Mouse (Mus musculus) splenic B cell, adult 2 months (primary cell): ENCODE measurements around the gene Tacstd2.
"Not testable (repeated sequence)": the region's sequence is repeated elsewhere in the genome, so short reads cannot be mapped to it uniquely, and the experiment has no call there.

Experiments used
- DNase-seq: peaks from one replicate; pipeline ENCODE4 v3.0.0-alpha.2; 2011; ENCODE audit warnings: low read depth, low spot score
- H3K27me3 ChIP-seq: 2 replicates; pipeline ENCODE4 v1.6.1; 2012; ENCODE audit warnings: mild to moderate bottlenecking, low read length, moderate library complexity, mixed read lengths; ENCODE audit not compliant: control insufficient read depth, poor library complexity, insufficient read depth, severe bottlenecking
- H3K36me3 ChIP-seq: 2 replicates; pipeline ENCODE4 v1.6.1; 2012; ENCODE audit warnings: mild to moderate bottlenecking, low read length, moderate library complexity, mixed read lengths; ENCODE audit not compliant: control insufficient read depth, poor library complexity, insufficient read depth, severe bottlenecking

Gene Tacstd2

DNA sequence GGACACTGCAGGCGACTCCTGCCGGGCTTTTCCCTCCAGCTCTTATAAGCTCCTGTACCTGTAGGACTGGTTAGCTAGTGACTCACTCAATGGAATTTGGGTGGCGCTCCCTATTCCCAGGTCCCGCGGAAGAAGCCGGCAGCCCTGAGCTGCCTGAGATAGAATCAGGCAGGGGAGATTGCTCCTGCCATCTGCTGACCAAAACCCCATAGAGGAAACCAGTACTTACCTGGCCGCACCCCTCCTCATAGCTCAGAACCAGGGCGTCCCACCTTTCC, at the start of gene Tacstd2:
Gene Tacstd2, minus strand, starts transcription at position 20 of the 278 bp plus-strand sequence.
- no peaks in the 10 kb centered on the region for H3K36me3 ChIP-seq
- DNase-seq: no peak
- H3K27me3 ChIP-seq: no peaks in the 10 kb centered on the region

DNA sequence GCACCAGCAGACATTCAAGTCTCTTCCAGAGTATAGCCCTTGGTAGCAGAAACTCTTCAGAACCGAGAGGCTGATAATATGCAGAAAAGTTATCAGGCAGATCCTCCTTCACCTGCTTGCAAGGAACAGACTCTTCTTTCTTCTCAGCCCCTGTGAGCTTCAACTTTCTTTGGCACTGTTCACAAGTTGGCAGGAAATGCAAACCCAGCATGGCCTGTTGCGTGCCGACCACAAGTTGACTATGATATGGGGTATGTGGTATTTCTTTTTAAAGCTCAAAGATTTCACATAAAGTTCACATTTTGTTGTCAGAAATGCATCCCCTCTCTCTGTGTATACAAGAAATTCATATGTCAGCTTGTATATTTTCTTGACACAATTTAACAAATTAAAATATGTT, 30.7 kb upstream of the Tacstd2 start:
- Histone ChIP-seq H3K36me3 (no peaks in the 10 kb centered on the region), H3K27me3 (no peaks in the 10 kb centered on the region)
- peak; percentile 18 for DNase-seq

DNA sequence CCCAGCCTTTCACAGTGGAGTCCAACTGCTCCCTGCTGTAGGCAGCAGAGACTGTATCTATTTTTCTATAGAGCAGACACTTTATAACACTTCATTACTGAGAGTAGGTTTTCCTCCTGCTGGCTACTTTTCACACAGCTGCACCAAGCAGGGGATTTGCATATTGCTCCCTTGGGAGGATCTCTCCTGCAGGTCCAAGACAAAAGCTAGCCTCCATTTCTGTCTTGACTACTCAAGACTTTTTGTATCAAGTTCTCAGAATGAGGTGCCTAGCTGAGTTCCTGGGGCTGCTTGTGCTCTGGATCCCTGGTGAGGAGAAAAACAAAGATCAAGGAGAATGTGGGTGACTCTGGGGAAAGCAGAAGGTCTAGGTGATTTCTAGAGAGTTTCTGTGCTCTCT, 19.8 kb upstream of the Tacstd2 start:
- DNase-seq: peak; percentile 54
- H3K36me3 ChIP-seq: no peaks in the 10 kb centered on the region
- no peaks in the 10 kb centered on the region for H3K27me3 ChIP-seq

DNA sequence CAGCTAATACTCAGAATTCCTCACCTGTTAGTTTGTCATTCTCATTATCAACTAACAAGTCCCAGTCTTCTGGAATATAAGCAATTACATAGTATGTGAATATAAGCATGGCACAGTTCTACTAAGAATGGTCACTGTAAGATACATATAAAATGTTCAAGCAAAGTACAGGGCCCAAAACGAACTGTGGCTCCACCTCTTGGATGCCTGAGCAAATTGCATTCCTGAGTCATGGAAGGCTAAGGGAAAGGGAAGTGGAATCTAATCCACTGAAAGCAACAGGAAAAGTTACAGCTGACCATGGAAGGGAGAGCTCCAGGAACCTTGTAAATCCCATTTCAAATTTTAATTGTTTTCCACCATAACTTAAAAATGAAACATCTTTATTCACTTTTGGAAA, 14.0 kb upstream of the Tacstd2 start:
- H3K27me3 ChIP-seq: no peaks in the 10 kb centered on the region
- no peaks in the 10 kb centered on the region for H3K36me3 ChIP-seq
- no peak for DNase-seq

DNA sequence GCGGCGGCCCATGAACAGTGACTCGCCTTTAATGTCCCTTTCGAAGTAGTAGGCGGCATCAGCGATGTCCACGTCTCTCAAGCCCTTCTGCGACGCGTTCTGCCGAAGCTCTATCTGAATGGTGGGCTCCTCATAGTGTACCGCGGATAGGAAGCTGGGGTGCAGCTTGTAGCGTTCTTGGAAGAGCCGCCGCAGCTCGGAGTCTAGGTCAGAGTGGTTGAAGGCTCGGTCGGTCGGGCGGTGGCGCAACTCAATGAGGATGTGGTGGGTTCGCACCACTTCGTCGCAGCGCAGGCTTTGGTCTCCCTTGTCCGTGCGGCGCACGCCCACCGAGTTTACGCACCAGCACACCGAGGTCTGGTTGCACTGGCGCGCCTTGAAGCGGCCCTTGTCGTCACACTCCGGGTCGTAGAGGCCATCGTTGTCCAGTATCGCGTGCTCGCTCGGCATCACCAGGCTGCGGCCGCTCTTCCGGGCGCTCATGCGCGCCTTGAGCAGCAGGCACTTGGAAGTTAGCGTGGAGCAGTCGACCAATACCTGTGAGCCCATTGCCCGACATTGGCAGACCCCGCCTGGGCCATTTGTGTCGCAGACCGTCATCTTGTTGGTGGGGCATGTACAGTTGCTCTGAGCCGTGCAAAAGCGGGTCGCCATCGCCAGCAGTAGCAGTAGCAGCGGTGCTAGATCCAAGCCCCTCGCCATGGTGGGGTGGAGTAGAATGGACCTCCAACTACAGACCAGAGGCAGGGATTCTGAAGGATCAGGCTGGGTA, 405 bp downstream of the Tacstd2 start:
- peak; percentile 49 for DNase-seq
- no peaks in the 10 kb centered on the region for H3K36me3 ChIP-seq

DNA sequence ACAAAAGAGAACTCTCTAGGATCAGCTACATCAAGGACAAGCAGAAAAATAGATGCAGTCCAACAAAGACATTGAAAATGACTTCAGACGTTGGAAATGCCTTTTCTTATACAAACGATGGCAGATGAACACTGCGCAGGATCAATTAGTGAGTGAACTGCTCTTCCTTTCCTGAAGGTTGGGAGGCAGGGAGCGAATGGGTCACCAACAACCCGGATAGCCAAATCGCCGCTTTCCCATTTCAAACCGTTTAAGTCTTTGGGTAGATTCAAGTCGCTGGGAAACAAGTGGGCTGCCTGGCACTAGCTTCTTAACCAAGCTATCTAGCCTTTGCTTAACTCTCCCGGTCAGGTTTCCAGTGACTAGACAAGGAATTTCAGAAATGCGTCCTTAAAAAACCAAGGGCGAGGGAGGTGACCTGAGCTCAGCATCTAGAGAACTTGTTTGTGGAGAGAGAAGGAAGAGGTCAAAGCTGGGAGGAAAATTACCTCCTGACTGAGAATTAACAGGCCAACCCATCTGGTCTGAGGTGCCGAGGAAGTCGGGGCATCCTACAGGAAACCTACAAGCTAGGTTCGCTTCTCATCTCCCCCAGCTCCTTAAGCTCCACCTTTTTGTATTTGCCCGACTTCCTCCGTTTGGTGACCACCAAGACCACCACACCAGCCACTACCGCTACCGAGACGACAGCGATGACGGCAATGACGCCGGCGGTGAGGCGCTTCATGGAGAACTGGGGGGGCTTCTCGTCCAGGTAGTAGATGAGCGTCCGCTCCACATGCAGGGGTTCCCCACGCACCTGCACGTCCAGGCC, 1.2 kb downstream of the Tacstd2 start:
- Histone ChIP-seq H3K27me3 (no peaks in the 10 kb centered on the region), H3K36me3 (no peaks in the 10 kb centered on the region)
- peak; percentile 25 for DNase-seq

More for the DNA sequence above, 405 bp downstream of the Tacstd2 start:
- no peaks in the 10 kb centered on the region for H3K27me3 ChIP-seq

DNA sequence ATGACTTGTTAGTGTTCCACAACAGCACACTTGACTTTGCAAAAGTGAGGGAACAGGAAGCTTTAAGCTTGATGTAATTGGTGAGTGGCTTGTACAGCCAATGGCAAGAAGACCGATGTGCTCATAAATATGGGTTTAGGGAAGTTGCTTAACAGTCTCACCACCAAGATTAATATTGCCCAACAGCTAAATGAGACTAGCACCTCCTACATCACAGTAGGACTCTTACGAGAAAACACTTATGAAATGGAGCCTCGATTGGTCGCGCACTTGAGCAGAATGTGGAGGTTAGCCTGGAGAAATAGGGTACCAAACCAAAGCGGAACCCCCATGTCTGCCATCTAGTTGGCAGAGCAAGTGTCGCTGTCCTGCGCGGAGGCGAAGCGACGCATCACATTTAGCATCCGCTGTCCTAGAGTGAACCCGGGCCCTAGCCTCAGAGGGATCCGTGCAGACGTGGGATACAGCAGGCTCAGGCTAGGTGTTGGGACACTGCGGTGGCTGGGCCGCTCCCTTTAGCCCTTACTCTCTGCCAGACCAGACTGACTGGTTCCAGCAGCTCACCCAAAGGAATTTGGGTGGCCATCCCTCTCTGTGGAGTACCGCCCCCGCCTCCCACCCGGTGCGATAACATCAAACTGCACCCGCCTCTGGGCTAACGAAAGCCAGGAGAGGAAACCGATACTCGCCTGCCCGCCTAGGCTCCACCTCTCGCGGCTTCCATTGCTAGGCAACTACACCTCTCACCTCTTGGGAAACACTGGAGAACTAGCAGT, 2.7 kb downstream of the Tacstd2 start:
- H3K27me3 ChIP-seq: no peaks in the 10 kb centered on the region
- H3K36me3 ChIP-seq: no peaks in the 10 kb centered on the region
- DNase-seq: peak; percentile 54

DNA sequence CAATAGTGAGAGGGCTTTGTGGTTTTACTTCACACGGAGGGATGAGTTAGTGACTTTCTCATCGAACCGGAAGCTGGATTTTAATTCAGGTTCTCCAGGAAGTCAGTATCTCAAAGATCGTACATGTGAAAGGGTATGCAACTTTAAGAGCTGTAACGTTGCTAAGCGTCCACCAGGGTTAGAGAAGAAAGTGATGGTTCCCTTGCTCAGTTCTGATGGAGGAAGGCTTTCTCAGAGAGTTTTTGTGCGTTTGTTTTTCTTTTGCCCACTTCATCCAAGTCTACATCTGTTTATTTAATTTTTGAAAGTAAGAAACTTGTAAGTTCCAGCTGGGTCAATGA, 3.8 kb downstream of the Tacstd2 start:
- H3K36me3 ChIP-seq: no peaks in the 10 kb centered on the region
- no peaks in the 10 kb centered on the region for H3K27me3 ChIP-seq
- no peak for DNase-seq

DNA sequence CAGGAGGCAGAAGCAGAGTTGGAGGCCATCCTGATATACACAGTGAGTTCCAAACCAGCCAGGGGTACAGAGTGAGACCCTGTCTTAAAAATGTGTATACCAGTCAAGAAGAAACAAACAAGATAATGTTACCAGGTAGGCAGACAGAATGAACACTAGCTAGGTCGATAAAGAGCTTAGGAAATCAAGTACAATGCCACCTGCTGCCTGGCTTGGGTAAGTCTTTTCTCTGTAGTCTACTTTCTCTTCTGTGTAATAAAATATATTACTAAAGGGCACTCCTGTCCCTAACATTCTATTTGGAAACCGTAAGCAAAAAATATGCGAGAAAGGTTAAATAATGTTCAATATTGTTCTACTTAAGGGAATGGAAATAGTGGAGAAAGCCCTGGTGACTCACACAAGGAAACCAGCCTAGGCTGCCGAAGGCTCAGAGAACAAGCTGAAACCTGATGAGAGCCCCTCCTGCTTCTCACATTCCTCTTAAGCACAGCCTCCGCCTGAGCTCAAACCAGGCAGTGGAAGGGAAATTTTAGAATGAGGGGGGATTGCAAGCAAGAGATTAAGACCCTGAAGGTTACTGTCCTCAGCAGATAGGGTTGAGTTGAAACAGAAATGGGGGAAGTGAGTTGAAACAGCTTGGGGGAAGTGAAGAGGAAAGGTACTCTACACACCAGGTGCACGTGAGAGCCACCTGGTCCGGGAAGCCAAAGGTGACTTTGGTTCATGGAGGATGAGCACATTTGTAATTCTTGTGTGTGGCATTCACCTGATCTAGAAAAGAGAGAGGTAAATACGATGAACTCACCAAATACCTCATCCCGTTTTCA, 4.4 kb downstream of the Tacstd2 start:
- Histone ChIP-seq H3K27me3 (no peaks in the 10 kb centered on the region), H3K36me3 (no peaks in the 10 kb centered on the region)
- DNase-seq: peak; percentile 66

DNA sequence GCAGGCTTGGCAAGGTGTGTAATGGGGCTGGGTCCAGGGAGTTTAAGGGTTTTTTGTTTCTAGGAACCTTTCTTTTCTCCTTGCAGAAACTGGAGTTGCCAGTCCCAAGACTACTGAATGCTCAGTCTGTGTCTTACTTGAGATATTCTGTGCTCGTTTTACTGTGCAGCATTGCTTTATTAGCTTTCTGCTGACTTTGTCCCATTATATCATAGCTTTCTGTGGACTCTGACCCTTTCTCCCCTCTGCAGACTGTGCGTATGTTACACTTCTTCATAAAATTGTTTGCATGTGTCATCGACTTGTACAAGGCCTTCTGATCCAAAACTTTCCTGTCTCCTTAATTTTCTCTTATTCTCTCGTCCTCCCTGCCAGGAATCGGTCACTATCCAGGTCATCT, 9.2 kb downstream of the Tacstd2 start:
- H3K27me3 ChIP-seq: no peaks in the 10 kb centered on the region
- no peaks in the 10 kb centered on the region for H3K36me3 ChIP-seq
- no peak for DNase-seq

DNA sequence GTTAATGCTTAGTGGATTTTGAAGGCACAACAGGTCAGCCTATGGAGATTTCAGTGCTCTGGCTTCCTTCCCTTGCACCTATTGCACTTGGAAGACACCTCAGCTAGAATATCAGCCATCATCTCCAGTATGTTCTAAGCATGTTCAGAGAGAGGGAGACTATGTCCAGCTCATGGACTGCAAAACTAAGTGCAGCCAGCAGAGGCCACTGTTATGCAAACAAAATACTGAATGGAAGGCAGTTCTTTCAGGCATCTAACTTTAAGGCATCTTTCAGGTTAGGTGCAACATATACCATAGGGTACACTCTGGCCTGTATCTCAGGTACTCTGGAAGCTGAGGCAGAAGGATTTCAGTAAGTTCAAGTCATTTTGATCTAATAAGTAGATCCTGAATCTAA, 24.8 kb downstream of the Tacstd2 start:
- Histone ChIP-seq H3K27me3 (no peaks in the 10 kb centered on the region; the same call in 1 of the 2 replicates), H3K36me3 (no peaks in the 10 kb centered on the region)
- DNase-seq: peak; percentile 62

DNA sequence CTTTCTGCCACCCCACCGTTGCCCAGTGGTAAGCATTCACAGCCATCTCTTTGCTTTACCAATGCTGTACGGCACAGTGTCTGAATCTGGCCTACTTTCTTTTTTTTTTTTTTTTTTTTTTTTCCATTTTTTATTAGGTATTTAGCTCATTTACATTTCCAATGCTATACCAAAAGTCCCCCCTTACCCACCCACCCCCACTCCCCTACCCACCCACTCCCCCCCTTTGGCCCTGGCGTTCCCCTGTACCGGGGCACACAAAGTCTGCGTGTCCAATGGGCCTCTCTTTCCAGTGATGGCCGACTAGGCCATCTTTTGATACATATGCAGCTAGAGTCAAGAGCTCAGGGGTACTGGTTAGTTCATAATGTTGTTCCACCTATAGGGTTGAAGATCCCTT, 33.7 kb downstream of the Tacstd2 start:
- not testable (repeated sequence) for DNase-seq

DNA sequence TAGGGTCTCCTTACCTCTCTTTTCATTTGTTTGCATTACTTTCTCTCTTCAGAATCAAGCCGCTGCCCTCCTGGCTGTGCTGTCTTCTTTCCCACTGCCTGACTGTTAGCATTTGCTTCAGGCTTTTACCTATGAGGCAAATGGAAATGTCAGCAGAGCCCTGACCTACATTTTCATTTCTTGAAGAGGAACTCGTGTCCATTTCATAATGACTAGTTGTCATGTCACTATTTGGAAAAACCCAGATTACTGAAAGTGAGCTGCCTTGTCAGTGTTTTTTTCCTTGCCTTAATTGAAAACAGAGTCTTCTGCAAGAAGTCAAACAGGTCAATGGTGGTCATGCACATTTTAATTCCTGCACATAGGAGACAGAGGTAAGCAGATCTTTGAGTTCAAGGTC, 43.8 kb downstream of the Tacstd2 start, which contains the start of gene Il23r:
Gene Il23r, minus strand, starts transcription at position 101 of the 400 bp plus-strand sequence.
- no peaks in the 10 kb centered on the region for H3K36me3 ChIP-seq
- DNase-seq: no peak
- H3K27me3 ChIP-seq: no peaks in the 10 kb centered on the region; the same call in 1 of the 2 replicates

More for the DNA sequence above, 33.7 kb downstream of the Tacstd2 start:
- not testable (repeated sequence) for H3K36me3 ChIP-seq, H3K27me3 ChIP-seq
